Mouse (Mus musculus) heart, adult 2 months (tissue): ENCODE data around the gene Snx25.

ENCODE experiments used
- EP300 ChIP-seq: fragments of 200-500 bp; IDR thresholded peaks from 2 replicates; pipeline ENCODE4 v1.6.1; 2011; ENCODE audit warnings: low read depth, low read length, control low read depth; ENCODE audit not compliant: insufficient read depth
- POLR2A ChIP-seq: fragments of 200-500 bp; IDR thresholded peaks from 2 replicates; pipeline ENCODE4 v1.6.1; 2011; ENCODE audit warnings: mild to moderate bottlenecking, low read depth, low read length, control low read depth; ENCODE audit not compliant: insufficient read depth

- TF ChIP-seq EP300: 0 out of 2 replicates have a peak, but pooled peaks have one; percentile 33
- TF ChIP-seq POLR2A: peak; percentile 98
Observed at GRCm38 (mm10) chr8:46162953-46163869, 11.3 kb upstream of the Snx25 start.
